Mouse (Mus musculus) kidney, postnatal 0 days (tissue): ENCODE results near the gene 1700023F06Rik. TPM values are rescaled to one million over a fixed set of nuclear protein-coding genes. Genes with fewer than 3 reads are reported as not detected.

Experiments used
- ATAC-seq: fragments of 200-750 bp; cut with Nextera tagmentation; replicated peaks from 2 replicates; pipeline ENCODE4 v1.8.0; 2017; ENCODE audit warnings: low read depth, moderate number of reproducible peaks, moderate TSS enrichment, moderate library complexity; ENCODE audit not compliant: low FRiP score
- DNase-seq: peaks from one replicate; pipeline ENCODE4 v3.0.0-alpha.2; 2016; ENCODE audit warnings: low spot score
- H3K27ac ChIP-seq: fragments of 300-500 bp; sonication (generic); 2 replicates; pipeline ENCODE4 v1.5.1; 2014; ENCODE audit warnings: mild to moderate bottlenecking
- H3K27me3 ChIP-seq: fragments of 300-500 bp; sonication (generic); 2 replicates; pipeline ENCODE4 v1.6.1; 2014; ENCODE audit warnings: low read length, mixed read lengths; ENCODE audit not compliant: insufficient read depth
- H3K36me3 ChIP-seq: fragments of 300-500 bp; sonication (generic); 2 replicates; pipeline ENCODE4 v1.6.1; 2014; ENCODE audit warnings: low read length, mixed read lengths; ENCODE audit not compliant: insufficient read depth
- H3K4me1 ChIP-seq: fragments of 300-500 bp; sonication (generic); replicated peaks from 2 replicates; pipeline ENCODE4 v1.6.1; 2014; ENCODE audit warnings: antibody characterized with exemption, low read length, mixed read lengths; ENCODE audit not compliant: insufficient read depth
- H3K4me2 ChIP-seq: fragments of 300-500 bp; sonication (generic); 2 replicates; pipeline ENCODE4 v1.6.1; 2014; ENCODE audit warnings: mild to moderate bottlenecking, low read length, moderate library complexity, mixed read lengths
- H3K4me3 ChIP-seq: fragments of 300-500 bp; sonication (generic); replicated peaks from 2 replicates; pipeline ENCODE4 v1.5.1; 2014; ENCODE audit warnings: low read depth, low read length
- H3K9ac ChIP-seq: fragments of 300-500 bp; sonication (generic); 2 replicates; pipeline ENCODE4 v1.6.1; 2014; ENCODE audit warnings: low read depth, low read length
- H3K9me3 ChIP-seq: fragments of 300-500 bp; sonication (generic); replicated peaks from 2 replicates; pipeline ENCODE4 v1.6.1; 2016; ENCODE audit warnings: low read length, inconsistent platforms, mixed read lengths
- CTCF ChIP-seq: IDR thresholded peaks from 2 replicates; pipeline ENCODE4 v1.5.1; 2016; ENCODE audit warnings: antibody characterized with exemption, low read depth, mild to moderate bottlenecking, moderate library complexity
- WGBS: fragments of 180-500 bp; shearing (Covaris S2); extraction: QIAGEN DNeasy Blood & Tissue Kit; methylation state at CpG from one replicate; pipeline ENCODE4 v1.1.7; 2014; 5-methylcytosine and 5-hydroxymethylcytosine counted together
- polyA plus RNA-seq: library from polyadenylated mRNA; unstranded; fragments of >200 nt; fragmentation: Nextera tagmentation; extraction: Ambion mirVana; gene quantifications from 2 replicates; pipeline ENCODE4 v1.2.1, GENCODE M21; 2015

Gene 1700023F06Rik
- polyA plus RNA-seq, 1 experiment from 2014 or later = 0.37 TPM

GRCm38 (mm10) chr11:103247504-103248177 is 39.3 kb upstream of the 1700023F06Rik start:
- no peak overlapping the region for H3K4me2 ChIP-seq

GRCm38 (mm10) chr11:103246731-103247290 is 38.5 kb upstream of the 1700023F06Rik start:
- H3K36me3 ChIP-seq = 0 out of 2 replicates have a peak, but pooled peaks cover 5% of the 10 kb centered on the region
- H3K4me3 ChIP-seq = no peak overlapping the region
- H3K4me2 ChIP-seq = no peak overlapping the region
- ATAC-seq (no peak), DNase-seq (no peak)
- WGBS = 77% methylated on average over 4 of the region's 4 CpGs
- H3K4me1 ChIP-seq = peaks cover 21% of the 10 kb centered on the region
- H3K9me3 ChIP-seq = no peaks in the 10 kb centered on the region
- no peak for TF ChIP-seq CTCF
- H3K27me3 ChIP-seq = no peaks in the 10 kb centered on the region
- H3K9ac ChIP-seq = no peak overlapping the region
- peak overlapping the region; percentile 34; the same call in 1 of the 2 replicates for H3K27ac ChIP-seq

More at GRCm38 (mm10) chr11:103247504-103248177, 39.3 kb upstream of the 1700023F06Rik start:
- DNase-seq (peak; percentile 85), ATAC-seq (peak; percentile 74)
- Histone ChIP-seq H3K27ac (no peak overlapping the region), H3K27me3 (no peaks in the 10 kb centered on the region), H3K4me1 (peaks cover 21% of the 10 kb centered on the region), H3K4me3 (no peak overlapping the region), H3K9me3 (no peaks in the 10 kb centered on the region), H3K36me3 (0 out of 2 replicates have a peak, but pooled peaks cover 5% of the 10 kb centered on the region), H3K9ac (no peak overlapping the region)
- WGBS = 44% methylated on average over 11 of the region's 11 CpGs
- no peak for TF ChIP-seq CTCF

- Histone ChIP-seq H3K4me1 (peaks cover 21% of the 10 kb centered on the region), H3K27me3 (no peaks in the 10 kb centered on the region), H3K36me3 (0 out of 2 replicates have a peak, but pooled peaks cover 5% of the 10 kb centered on the region), H3K4me2 (no peak overlapping the region), H3K4me3 (no peak overlapping the region), H3K9me3 (no peaks in the 10 kb centered on the region), H3K27ac (peak overlapping the region; percentile 34; the same call in 1 of the 2 replicates), H3K9ac (no peak overlapping the region)
- 0 out of 2 replicates have a peak, but pooled peaks have one; percentile 9 for ATAC-seq
- 65% methylated on average over 10 of the region's 10 CpGs for WGBS
- DNase-seq = no peak
- no peak for TF ChIP-seq CTCF
These were observed 37.8 kb upstream of the 1700023F06Rik start for GRCm38 (mm10) chr11:103246081-103246730.

- H3K27me3 ChIP-seq = no peaks in the 10 kb centered on the region
- WGBS = 85% methylated on average over 4 of the region's 4 CpGs
- H3K9ac ChIP-seq = no peak overlapping the region
- TF ChIP-seq CTCF = no peak
- 0 out of 2 replicates have a peak, but pooled peaks cover 15% of the 10 kb centered on the region for H3K36me3 ChIP-seq
- H3K4me2 ChIP-seq = no peak overlapping the region
- H3K27ac ChIP-seq = no peak overlapping the region
- H3K4me1 ChIP-seq = peaks cover 21% of the 10 kb centered on the region
- H3K4me3 ChIP-seq = no peak overlapping the region
- H3K9me3 ChIP-seq = no peaks in the 10 kb centered on the region
- DNase-seq (no peak), ATAC-seq (no peak)
These were observed 36.5 kb upstream of the 1700023F06Rik start for GRCm38 (mm10) chr11:103244856-103245255.

- peaks cover 39% of the 10 kb centered on the region for H3K36me3 ChIP-seq
- H3K9me3 ChIP-seq = no peaks in the 10 kb centered on the region
- DNase-seq (peak; percentile 25), ATAC-seq (no peak)
- 34% methylated on average over 7 of the region's 7 CpGs for WGBS
- no peak for TF ChIP-seq CTCF
- H3K27ac ChIP-seq = no peak overlapping the region
- H3K4me1 ChIP-seq = no peaks in the 10 kb centered on the region
- no peak overlapping the region for H3K4me2 ChIP-seq
- no peak overlapping the region for H3K4me3 ChIP-seq
- no peaks in the 10 kb centered on the region for H3K27me3 ChIP-seq
- H3K9ac ChIP-seq = no peak overlapping the region
These were observed 32.4 kb upstream of the 1700023F06Rik start for GRCm38 (mm10) chr11:103240740-103241139.

GRCm38 (mm10) chr11:103237757-103238156 is 29.4 kb upstream of the 1700023F06Rik start:
- no peaks in the 10 kb centered on the region for H3K9me3 ChIP-seq

More at GRCm38 (mm10) chr11:103237757-103238156, 29.4 kb upstream of the 1700023F06Rik start:
- H3K27me3 ChIP-seq = no peaks in the 10 kb centered on the region
- no peak overlapping the region for H3K9ac ChIP-seq
- no peak overlapping the region for H3K27ac ChIP-seq
- DNase-seq = no peak
- WGBS = 88% methylated on average over 9 of the region's 9 CpGs
- no peak for ATAC-seq
- no peak overlapping the region for H3K4me3 ChIP-seq
- no peak overlapping the region for H3K4me2 ChIP-seq
- no peaks in the 10 kb centered on the region for H3K4me1 ChIP-seq
- peak; percentile 39 for TF ChIP-seq CTCF
- H3K36me3 ChIP-seq = peaks cover 38% of the 10 kb centered on the region
